Mouse (Mus musculus) Muller cell, postnatal 12 days (primary cell): ENCODE results near the gene Gpr157.

Source experiments
- DNase-seq: peaks from one replicate; pipeline ENCODE4 v3.0.0-alpha.2; 2015; ENCODE audit errors: inconsistent ontology term

Gene Gpr157

DNA sequence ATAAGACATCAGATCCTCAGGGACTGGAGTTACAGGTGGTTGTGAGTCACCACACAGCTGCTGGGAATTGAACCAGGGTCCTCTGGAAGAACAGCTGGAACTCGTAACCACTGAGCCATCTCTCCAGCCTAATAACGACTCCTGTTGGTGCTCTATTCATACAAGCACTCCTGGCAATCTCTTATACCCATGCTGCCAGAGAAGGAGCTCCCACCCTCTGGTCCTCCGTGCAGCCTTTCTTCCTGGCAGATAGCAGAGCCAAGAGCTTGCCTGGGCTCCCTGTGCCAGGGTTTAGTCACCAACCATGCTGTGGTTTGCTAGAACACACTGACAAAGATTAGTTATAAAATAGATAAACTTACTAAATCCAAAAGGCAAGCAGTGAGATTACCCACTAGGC is 22.5 kb downstream of the Gpr157 start:
- DNase-seq: peak; percentile 65

GRCm38 (mm10) chr4:150110373-150110772 is 23.2 kb downstream of the Gpr157 start:
- no peak for DNase-seq

GRCm38 (mm10) chr4:150112867-150113266 is 25.7 kb downstream of the Gpr157 start:
- DNase-seq: no peak

- DNase-seq: no peak
Measured at GRCm38 (mm10) chr4:150114505-150115061, 27.4 kb downstream of the Gpr157 start.

DNA sequence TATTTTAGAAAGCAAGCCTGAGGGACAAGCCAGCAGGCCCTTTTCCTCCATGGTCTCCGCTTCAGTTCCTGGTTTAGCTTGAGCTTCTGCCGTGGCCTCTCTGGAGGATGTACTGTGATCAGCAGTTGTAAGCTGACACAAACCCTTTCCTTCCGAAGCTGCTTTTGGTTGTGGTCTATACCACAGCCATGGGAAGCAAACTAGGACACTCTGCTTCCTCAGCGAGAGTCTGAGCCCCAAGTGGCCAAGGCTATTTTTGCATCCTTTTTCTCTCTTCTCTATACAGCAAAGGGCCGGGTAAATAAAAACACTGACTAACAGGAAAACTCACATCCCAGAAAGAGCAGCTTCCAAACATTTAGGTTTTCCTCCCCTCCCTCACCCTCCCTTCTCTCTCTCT is 30.1 kb downstream of the Gpr157 start:
- DNase-seq: no peak

DNA sequence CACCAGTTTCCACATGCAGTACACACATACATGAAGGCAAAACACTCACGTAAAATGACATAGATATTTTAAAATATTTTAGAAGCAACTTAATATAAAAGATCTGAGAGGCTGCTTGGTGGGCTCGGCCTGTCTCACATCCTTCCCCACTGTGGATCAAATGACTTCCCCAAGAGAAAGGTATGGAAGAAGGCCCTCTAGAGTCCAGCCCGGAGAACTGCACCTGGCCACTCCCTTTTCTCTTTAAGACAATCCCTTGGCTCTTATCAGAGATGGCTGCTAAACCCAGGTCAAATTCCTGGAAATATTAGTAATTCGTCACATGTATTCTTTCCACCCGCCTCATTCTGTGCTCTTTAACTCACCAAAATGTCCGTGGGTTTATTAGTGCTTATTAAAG is 31.0 kb downstream of the Gpr157 start:
- no peak for DNase-seq

- DNase-seq: no peak
Measured at GRCm38 (mm10) chr4:150119055-150119454, 31.9 kb downstream of the Gpr157 start, which contains the start of gene Slc2a5. Gene Slc2a5 (plus strand): TSS chr4:150119283.

DNA sequence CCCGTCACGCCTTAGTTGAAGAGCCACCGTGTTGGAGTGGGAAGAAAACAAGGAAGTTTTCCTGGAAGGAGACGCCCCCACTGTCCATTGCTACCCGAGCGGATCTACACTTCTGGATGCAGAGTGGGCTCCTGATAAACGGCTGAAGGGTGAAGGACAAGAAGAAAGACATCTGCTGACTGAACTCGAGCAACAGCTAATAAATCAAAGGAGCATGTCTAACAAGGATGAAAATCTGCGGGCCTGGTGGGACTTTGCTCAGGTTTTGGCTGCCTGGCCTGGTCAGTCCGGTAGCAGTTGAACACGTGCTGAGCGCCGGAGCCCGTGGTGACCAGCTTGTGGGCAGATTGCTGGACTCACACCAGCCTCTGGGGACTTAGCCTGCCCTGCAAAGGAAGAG is 32.5 kb downstream of the Gpr157 start:
- DNase-seq: no peak

DNA sequence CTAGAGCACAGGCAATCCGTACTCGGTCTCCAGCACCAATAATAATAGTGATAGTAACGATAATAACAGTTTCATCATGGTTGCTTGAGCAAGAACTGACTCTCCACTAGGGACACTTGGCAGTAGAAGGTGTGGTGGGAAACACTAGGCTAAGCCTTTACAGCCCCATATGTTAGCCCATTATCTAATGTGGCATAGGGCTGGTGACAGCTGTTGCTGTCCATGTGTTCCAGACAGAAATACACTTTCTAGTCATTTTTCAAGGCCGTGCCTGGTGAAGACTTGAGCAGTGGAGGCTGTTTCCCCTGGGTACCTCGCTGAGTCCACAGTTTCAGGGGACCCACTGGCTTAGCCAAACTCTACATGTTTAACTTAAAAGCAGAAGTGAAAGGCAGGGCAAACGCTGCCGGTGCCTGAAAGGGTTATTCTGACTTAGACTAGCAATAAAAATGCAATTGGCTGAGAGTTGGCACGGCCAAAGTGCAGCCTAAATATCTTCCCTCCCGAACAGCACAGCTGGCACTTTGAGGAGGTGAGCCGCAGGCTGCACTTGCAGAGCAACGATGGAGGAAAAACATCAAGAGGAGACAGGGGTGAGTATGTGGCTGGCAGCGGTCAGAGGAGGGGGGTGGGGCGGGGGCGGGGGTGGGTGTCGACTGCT is 33.1 kb downstream of the Gpr157 start:
- no peak for DNase-seq

- no peak for DNase-seq
Measured at GRCm38 (mm10) chr4:150121430-150121829, 34.3 kb downstream of the Gpr157 start.

GRCm38 (mm10) chr4:150122476-150122875 is 35.3 kb downstream of the Gpr157 start:
- no peak for DNase-seq

DNA sequence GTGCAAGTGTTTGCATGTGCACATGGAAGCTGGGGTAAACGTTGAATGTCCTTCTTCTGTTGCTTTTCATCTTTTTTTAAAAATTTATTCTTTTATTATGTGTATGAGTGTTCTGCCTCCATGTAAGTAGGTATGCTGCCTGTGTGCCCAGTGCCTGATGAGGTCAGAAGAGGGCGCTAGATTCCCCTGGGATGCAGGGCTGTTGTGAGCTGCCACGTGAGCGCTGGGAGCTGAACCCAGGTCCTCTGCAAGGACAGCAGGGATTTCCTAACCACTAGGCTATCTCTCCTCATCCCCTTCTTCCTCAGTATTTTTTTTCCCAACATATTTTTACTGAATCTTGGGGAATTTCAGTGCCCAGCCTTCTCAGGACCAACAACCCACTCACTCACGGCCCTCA is 39.2 kb downstream of the Gpr157 start:
- DNase-seq: no peak

DNA sequence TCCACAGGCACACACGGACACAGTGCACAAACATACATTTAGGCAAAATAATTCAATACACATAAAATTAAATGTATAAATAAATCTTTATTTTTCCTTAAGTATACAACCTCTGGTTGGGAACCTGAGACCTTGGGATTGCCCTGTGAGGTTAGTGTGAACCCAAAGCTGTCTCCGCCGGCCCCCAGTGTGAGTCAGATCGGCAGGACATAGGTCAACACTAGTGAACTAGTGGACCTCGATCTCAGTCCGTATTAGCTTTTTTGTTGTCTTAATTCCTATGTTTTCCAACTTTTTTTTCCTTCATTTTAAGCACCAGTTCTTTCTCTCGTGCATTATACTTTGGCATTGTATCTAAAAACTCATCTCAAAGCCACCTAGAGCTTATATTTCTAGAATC is 40.7 kb downstream of the Gpr157 start:
- DNase-seq: no peak

GRCm38 (mm10) chr4:150128571-150128970 is 41.4 kb downstream of the Gpr157 start:
- no peak for DNase-seq

DNA sequence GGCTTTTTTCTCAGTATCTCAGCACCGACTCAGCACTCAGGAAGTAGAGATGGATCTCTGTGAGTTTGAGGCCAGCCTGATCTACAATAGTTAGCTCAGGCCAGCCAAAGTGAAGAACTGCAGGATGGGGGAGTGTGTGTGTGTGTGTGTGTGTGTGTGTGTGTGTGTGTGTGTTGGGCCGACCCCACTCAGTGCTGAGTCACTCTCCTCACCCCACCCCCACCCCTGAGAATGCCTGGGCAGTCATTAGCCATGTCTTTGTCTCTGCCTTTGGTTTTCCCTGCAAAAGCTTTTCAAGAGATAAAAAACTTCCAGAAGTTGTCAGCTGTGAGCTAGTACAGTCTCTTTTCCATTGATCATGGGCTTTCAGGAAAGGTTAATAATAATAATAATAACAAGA is 43.5 kb downstream of the Gpr157 start:
- peak; percentile 57 for DNase-seq

DNA sequence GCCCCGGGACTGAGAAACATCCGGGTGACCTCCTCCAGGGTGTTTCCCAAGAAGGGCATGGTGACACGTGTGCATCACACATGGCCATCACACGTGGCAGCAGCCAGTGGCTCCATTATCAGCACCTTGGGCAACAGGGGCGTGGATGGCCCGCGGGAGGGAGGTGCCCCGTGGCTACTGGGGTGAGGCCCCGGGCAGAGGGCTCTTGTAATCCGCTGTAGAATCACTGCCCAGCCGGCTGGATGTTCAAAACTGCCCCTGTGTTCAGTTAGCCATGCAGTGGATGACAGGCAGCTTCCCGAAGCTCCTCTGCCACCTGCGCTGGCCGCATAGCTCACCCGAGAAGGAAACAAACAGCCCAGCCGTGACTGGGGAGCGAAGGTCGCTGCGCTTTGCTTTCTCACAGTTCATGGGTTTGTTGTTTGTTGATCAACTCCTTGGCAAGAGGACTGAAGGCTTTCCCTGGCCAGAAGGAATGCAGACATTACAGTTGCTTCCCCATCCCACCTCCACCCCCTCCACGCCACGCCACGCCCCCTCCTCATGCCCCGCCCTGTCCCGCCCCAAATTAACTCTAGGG is 45.6 kb downstream of the Gpr157 start:
- DNase-seq: peak; percentile 56

DNA sequence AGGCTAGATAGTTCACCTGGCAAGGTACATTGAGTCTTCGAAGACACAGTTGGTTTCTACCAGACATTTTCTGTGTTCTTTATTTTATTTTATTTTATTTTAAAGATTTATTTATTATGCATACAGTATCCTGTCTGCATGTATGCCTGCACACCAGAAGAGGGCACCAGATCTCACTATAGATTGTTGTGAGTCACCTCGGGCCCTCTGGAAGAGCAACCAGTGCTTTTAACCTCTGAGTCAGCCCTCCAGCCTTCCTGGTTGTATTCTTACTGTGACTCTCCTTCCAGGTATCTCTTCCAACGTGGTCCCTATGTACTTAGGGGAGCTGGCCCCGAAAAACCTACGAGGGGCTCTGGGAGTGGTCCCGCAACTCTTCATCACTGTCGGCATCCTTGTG is 48.1 kb downstream of the Gpr157 start:
- no peak for DNase-seq

GRCm38 (mm10) chr4:150136693-150137092 is 49.5 kb downstream of the Gpr157 start:
- DNase-seq: peak; percentile 57

GRCm38 (mm10) chr4:150137368-150138083 is 50.4 kb downstream of the Gpr157 start:
- no peak for DNase-seq

GRCm38 (mm10) chr4:150138084-150138543 is 50.9 kb downstream of the Gpr157 start:
- peak; percentile 89 for DNase-seq

GRCm38 (mm10) chr4:150139090-150139489 is 51.9 kb downstream of the Gpr157 start:
- DNase-seq: no peak

- DNase-seq: no peak
Measured at GRCm38 (mm10) chr4:150140346-150140745, 53.2 kb downstream of the Gpr157 start.

DNA sequence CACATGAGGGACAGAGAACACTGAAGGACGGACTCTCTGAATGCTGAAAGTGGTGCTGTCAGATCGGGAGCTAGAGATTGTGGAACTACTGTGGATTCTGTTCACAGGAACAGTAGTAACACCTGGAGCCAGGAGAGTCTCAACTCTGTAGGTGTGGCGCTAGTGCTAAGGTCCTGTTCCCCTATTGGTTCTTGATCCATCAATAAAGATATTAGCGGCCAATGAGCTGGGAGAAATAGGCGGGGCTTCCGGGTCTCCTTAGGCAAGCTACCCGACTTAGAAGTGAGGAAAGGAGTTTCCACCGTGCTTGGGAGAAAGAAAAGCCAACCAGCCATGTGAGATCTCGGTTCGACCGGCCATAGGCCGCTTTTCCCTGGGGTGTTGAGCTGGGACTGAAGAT is 57.1 kb downstream of the Gpr157 start:
- no peak for DNase-seq
